Mouse (Mus musculus): ENCODE data around the gene Gm10271.

DNA sequence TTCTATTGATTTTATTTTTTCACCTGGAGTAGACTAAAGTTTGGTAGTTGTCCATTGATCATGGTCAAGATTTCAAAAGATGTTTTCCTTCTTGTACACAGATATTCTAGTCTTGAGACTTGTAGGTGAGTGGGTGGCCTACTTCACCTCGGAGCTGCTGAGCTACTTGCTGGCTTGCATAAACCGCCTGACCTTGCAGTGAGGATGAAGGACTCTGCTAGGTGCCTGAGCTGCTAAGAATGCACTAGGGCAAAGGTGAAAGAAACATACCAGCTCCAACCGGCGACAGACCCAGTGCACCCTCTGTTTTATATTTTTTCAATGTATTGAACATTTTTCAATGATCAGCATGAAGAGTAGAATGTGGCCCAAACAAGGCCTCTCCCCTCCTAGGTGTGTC, 7.9 kb upstream of the Gm10271 start:
- TF ChIP-seq GATA1 (IDR thresholded peaks at IDR 0.05; ENCODE audit: borderline replicate concordance, low read length) (no peak), FLI1 (IDR thresholded peaks at IDR 0.05; ENCODE audit: low read length) (no peak)

Measured in megakaryocyte, embryonic 14.5 days (primary cell).